Mouse (Mus musculus): ENCODE results near the gene Ppard. TPM values are rescaled to one million over a fixed set of nuclear protein-coding genes. Genes with fewer than 3 reads are reported as not detected.

The Ppard gene
- total RNA-seq, 2 experiments from 2014 or later, result 5.6 to 8.4 TPM

Other genes starting within 250 kb of the Ppard start
- gene Tcp11, start 152.1 kb upstream of the Ppard start, total RNA-seq (2014; fragmentation: Nextera tagmentation), result 0.60 TPM in 1 of 2 replicates, not detected in the other
- gene Tcp11, start 152.1 kb upstream of the Ppard start, total RNA-seq (2017), result 2.1 and 2.4 TPM in 2 replicates
- gene Scube3, start 90.6 kb upstream of the Ppard start, total RNA-seq (2014; fragmentation: Nextera tagmentation), result not detected in 2 replicates
- not detected in 2 replicates for gene Scube3, start 90.6 kb upstream of the Ppard start, total RNA-seq (2017)
- 14.5 and 20.9 TPM in 2 replicates for gene Zfp523, start 55.6 kb upstream of the Ppard start, total RNA-seq (2014; fragmentation: Nextera tagmentation)
- gene Zfp523, start 55.6 kb upstream of the Ppard start, total RNA-seq (2017), result 19.5 and 29.1 TPM in 2 replicates
- 57.9 and 67.3 TPM in 2 replicates for gene Def6, start 24.9 kb upstream of the Ppard start, total RNA-seq (2014; fragmentation: Nextera tagmentation)
- gene Def6, start 24.9 kb upstream of the Ppard start, total RNA-seq (2017), result 108 and 142 TPM in 2 replicates
- 41.7 and 47.9 TPM in 2 replicates for gene Fance, start 80.8 kb downstream of the Ppard start, total RNA-seq (2014; fragmentation: Nextera tagmentation)
- gene Fance, start 80.8 kb downstream of the Ppard start, total RNA-seq (2017), result 15.0 and 16.4 TPM in 2 replicates
- gene Rpl10a, start 95.8 kb downstream of the Ppard start, total RNA-seq (2014; fragmentation: Nextera tagmentation), result 2,618 and 3,063 TPM in 2 replicates
- 785 and 838 TPM in 2 replicates for gene Rpl10a, start 95.8 kb downstream of the Ppard start, total RNA-seq (2017)
- 3.3 TPM in 1 of 2 replicates, not detected in the other for gene Tead3, start 118.1 kb downstream of the Ppard start, total RNA-seq (2014; fragmentation: Nextera tagmentation)
- 0.04 TPM in 1 of 2 replicates, not detected in the other for gene Tead3, start 118.1 kb downstream of the Ppard start, total RNA-seq (2017)
- not detected in 2 replicates for gene Tulp1, start 132.5 kb downstream of the Ppard start, total RNA-seq (2014; fragmentation: Nextera tagmentation)
- 0.69 TPM in 1 of 2 replicates, not detected in the other for gene Tulp1, start 132.5 kb downstream of the Ppard start, total RNA-seq (2017)

Measured in granulocyte monocyte progenitor cell, adult 5-6 weeks (primary cell).